Mouse (Mus musculus) small intestine, adult 2 months (tissue): ENCODE data around the gene Atg2b. TPM values are rescaled to one million over a fixed set of nuclear protein-coding genes. Genes with fewer than 3 reads are reported as not detected.

ENCODE experiments used
- H3K27ac ChIP-seq: fragments of 200-500 bp; 2 replicates; pipeline ENCODE4 v1.5.1; 2012; ENCODE audit warnings: low read depth, low read length, control low read depth, inconsistent platforms; ENCODE audit not compliant: insufficient read depth
- H3K27me3 ChIP-seq: fragments of 200-500 bp; 2 replicates; pipeline ENCODE4 v1.6.1; 2012; ENCODE audit warnings: mild to moderate bottlenecking, moderate library complexity, low read length, inconsistent platforms; ENCODE audit not compliant: control insufficient read depth, insufficient read depth
- H3K36me3 ChIP-seq: fragments of 200-500 bp; 2 replicates; pipeline ENCODE4 v1.6.1; 2012; ENCODE audit warnings: mild to moderate bottlenecking, low read length, control low read depth, inconsistent platforms; ENCODE audit not compliant: control insufficient read depth, insufficient read depth
- H3K4me1 ChIP-seq: fragments of 200-500 bp; 2 replicates; pipeline ENCODE4 v1.6.1; 2012; ENCODE audit warnings: low read length, inconsistent platforms, mixed read lengths; ENCODE audit not compliant: control insufficient read depth, insufficient read depth, insufficient read length
- H3K4me3 ChIP-seq: fragments of 200-500 bp; 2 replicates; pipeline ENCODE4 v1.5.1; 2012; ENCODE audit warnings: low read depth, mild to moderate bottlenecking, control low read depth, inconsistent platforms, low read length, moderate library complexity
- CTCF ChIP-seq: fragments of 200-500 bp; IDR thresholded peaks from 2 replicates; pipeline ENCODE4 v1.5.1; 2012; ENCODE audit warnings: low read depth, mild to moderate bottlenecking, control low read depth, inconsistent platforms, low read length, moderate library complexity, mixed read lengths; ENCODE audit not compliant: insufficient replicate concordance, insufficient read length; ENCODE audit errors: extremely low read depth
- POLR2A ChIP-seq: fragments of 200-500 bp; IDR thresholded peaks from 2 replicates; pipeline ENCODE4 v1.6.1; 2012; ENCODE audit warnings: low read depth, mild to moderate bottlenecking, control low read depth, inconsistent platforms, low read length, moderate library complexity
- WGBS: fragments of 180-500 bp; shearing (Covaris S2); methylation state at CpG from one replicate; pipeline ENCODE4 v1.1.7; 2018; 5-methylcytosine and 5-hydroxymethylcytosine counted together
- polyA plus RNA-seq: library from polyadenylated mRNA; depleted of rRNA; stranded (reverse); fragments of >200 nt; gene quantifications from 2 replicates; pipeline ENCODE4 v1.2.3, GENCODE M21; 2012

Atg2b gene
- polyA plus RNA-seq, 1 experiment, result 9.8 TPM

- Histone ChIP-seq H3K36me3 (peaks cover 17% of the 10 kb centered on the region), H3K27ac (no peak overlapping the region), H3K4me1 (peaks cover 3% of the 10 kb centered on the region; the same call in 1 of the 2 replicates), H3K27me3 (no peaks in the 10 kb centered on the region), H3K4me3 (no peak overlapping the region)
- 75% methylated on average over 3 of the region's 3 CpGs for WGBS
- TF ChIP-seq POLR2A (no peak), CTCF (no peak)
These were observed 6.2 kb downstream of the Atg2b start for GRCm38 (mm10) chr12:105678762-105679161.

- Histone ChIP-seq H3K36me3 (peaks cover 23% of the 10 kb centered on the region), H3K27me3 (no peaks in the 10 kb centered on the region), H3K27ac (no peak overlapping the region), H3K4me1 (peaks cover 2% of the 10 kb centered on the region; the same call in 1 of the 2 replicates), H3K4me3 (no peak overlapping the region)
- 92% methylated on average over 7 of the region's 7 CpGs for WGBS
- TF ChIP-seq CTCF (no peak), POLR2A (no peak)
These were observed 6.8 kb downstream of the Atg2b start for GRCm38 (mm10) chr12:105678211-105678610.

GRCm38 (mm10) chr12:105676274-105676673 is 8.7 kb downstream of the Atg2b start:
- TF ChIP-seq POLR2A, result no peak

GRCm38 (mm10) chr12:105655850-105656249 is 29.2 kb downstream of the Atg2b start:
- TF ChIP-seq POLR2A, result no peak
- no peak for TF ChIP-seq CTCF
- no peaks in the 10 kb centered on the region for H3K27me3 ChIP-seq
- 96% methylated on average over 7 of the region's 7 CpGs for WGBS
- H3K4me1 ChIP-seq, result no peaks in the 10 kb centered on the region
- H3K27ac ChIP-seq, result no peak overlapping the region
- H3K36me3 ChIP-seq, result peaks cover 73% of the 10 kb centered on the region
- H3K4me3 ChIP-seq, result no peak overlapping the region

More at GRCm38 (mm10) chr12:105676274-105676673, 8.7 kb downstream of the Atg2b start:
- WGBS, result 94% methylated on average over 8 of the region's 8 CpGs
- H3K27me3 ChIP-seq, result no peaks in the 10 kb centered on the region
- no peak overlapping the region for H3K4me3 ChIP-seq
- no peaks in the 10 kb centered on the region for H3K4me1 ChIP-seq
- peaks cover 32% of the 10 kb centered on the region for H3K36me3 ChIP-seq
- H3K27ac ChIP-seq, result no peak overlapping the region

GRCm38 (mm10) chr12:105642770-105643321 is 42.2 kb downstream of the Atg2b start:
- no peak overlapping the region for H3K27ac ChIP-seq
- 87% methylated on average over 11 of the region's 11 CpGs for WGBS
- H3K4me3 ChIP-seq, result no peak overlapping the region
- no peaks in the 10 kb centered on the region for H3K27me3 ChIP-seq
- peaks cover 87% of the 10 kb centered on the region for H3K36me3 ChIP-seq
- H3K4me1 ChIP-seq, result no peaks in the 10 kb centered on the region
- TF ChIP-seq POLR2A, result no peak
- no peak for TF ChIP-seq CTCF

GRCm38 (mm10) chr12:105637554-105637953 is 47.5 kb downstream of the Atg2b start:
- H3K4me3 ChIP-seq, result no peak overlapping the region
- peaks cover 2% of the 10 kb centered on the region; the same call in 1 of the 2 replicates for H3K4me1 ChIP-seq
- WGBS, result 78% methylated on average over 4 of the region's 4 CpGs
- no peak overlapping the region for H3K27ac ChIP-seq
- no peaks in the 10 kb centered on the region for H3K27me3 ChIP-seq
- TF ChIP-seq CTCF, result peak; percentile 9; the same call in 1 of the 2 replicates
- TF ChIP-seq POLR2A, result no peak
- H3K36me3 ChIP-seq, result peaks cover 79% of the 10 kb centered on the region

GRCm38 (mm10) chr12:105636551-105636950 is 48.5 kb downstream of the Atg2b start:
- peaks cover 74% of the 10 kb centered on the region for H3K36me3 ChIP-seq
- no peak overlapping the region for H3K4me3 ChIP-seq
- WGBS, result 90% methylated on average over 9 of the region's 9 CpGs
- TF ChIP-seq CTCF (no peak), POLR2A (no peak)
- peaks cover 2% of the 10 kb centered on the region; the same call in 1 of the 2 replicates for H3K4me1 ChIP-seq
- H3K27ac ChIP-seq, result no peak overlapping the region
- H3K27me3 ChIP-seq, result no peaks in the 10 kb centered on the region
